ENCODE assay signal across 14 mouse cellular contexts in the genomic region with DNA sequence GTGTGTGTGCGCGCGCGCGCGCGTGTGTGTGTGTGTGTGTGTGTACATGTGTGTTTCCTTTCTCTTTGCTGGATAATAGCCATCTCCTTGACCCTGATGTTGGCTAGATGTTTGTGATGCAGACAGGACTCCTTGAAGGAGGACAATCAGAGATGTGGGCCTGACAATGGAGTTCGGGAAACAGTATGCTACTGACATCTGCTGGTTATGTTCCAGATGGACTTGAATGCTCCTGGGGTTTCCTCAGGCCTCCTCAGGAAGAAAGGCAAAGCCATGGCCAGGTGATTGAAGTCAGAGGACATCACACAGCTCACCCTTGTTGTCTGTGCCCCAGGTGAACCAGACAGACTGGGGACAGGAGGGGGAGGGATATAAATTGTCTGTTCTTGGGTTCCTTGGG.
A peak's percentile ranks its signal among the peaks of the same experiment; 100 is the strongest.
DNase-seq lines count a peak whose midpoint lies in the region; ATAC-seq and TF ChIP-seq lines count a peak whose summit lies in the region.
"Had no signal": no experiment of that assay in that cellular context is flagged by ENCODE, and none has a peak within 500 bp of the region (broad histone marks: within the 10 kb centered on the region; RNA-seq: fewer than 3 reads in every experiment).

No protein-coding gene starts in this region.

- DNase-seq in kidney, postnatal 10 days: no peak
- peak; percentile 41 for DNase-seq in 3T3-L1 (ENCODE audit: low read depth, low spot score)
- DNase-seq in ES-CJ7 (ENCODE audit: low read depth, low spot score): peak; percentile 33
- no peak for DNase-seq in testis, postnatal 14 days (ENCODE audit: low spot score)
- DNase-seq in urinary bladder, adult 18-20 months (ENCODE audit: low spot score in 2 of 2): no peak
- no peak for DNase-seq in cerebellum, postnatal 25 days
- DNase-seq: adrenal gland, postnatal 36 days; heart, adult 18-20 months; kidney, postnatal 4 days; thymus, postnatal 14 days had no signal

- no peaks in the 10 kb centered on the region for H3K36me3 ChIP-seq in kidney, embryonic 16.5 days (ENCODE audit: insufficient read depth, low read length)
- H3K36me3 ChIP-seq: forebrain, embryonic 10.5 days; limb, embryonic 12.5 days had no signal

- TF ChIP-seq CTCF in cortical plate, adult 2 months (IDR thresholded peaks at IDR 0.05; ENCODE audit: extremely low read depth, insufficient read depth, low read length): peak; percentile 29; the same call in 1 of the 2 replicates

- no peak overlapping the region for H3K4me3 ChIP-seq in kidney, embryonic 16.5 days (ENCODE audit: low read length)
- H3K4me3 ChIP-seq in cortical plate, adult 2 months (ENCODE audit: insufficient read depth, low read length): no peak overlapping the region
- H3K4me3 ChIP-seq: forebrain, embryonic 10.5 days; limb, embryonic 12.5 days had no signal

- H3K27me3 ChIP-seq in kidney, embryonic 16.5 days (ENCODE audit: insufficient read depth, low read length): no peaks in the 10 kb centered on the region
- H3K27me3 ChIP-seq: limb, embryonic 12.5 days had no signal

- H3K9me3 ChIP-seq in kidney, embryonic 16.5 days (ENCODE audit: low read length): no peaks in the 10 kb centered on the region
- H3K9me3 ChIP-seq: forebrain, embryonic 10.5 days; limb, embryonic 12.5 days had no signal

- TF ChIP-seq POLR2A in cortical plate, adult 2 months (IDR thresholded peaks at IDR 0.05; ENCODE audit: extremely low read depth, insufficient read depth, low read length): no peak

- H3K9ac ChIP-seq in kidney, embryonic 16.5 days (replicated peaks; ENCODE audit: low read length): no peak overlapping the region
- H3K9ac ChIP-seq: limb, embryonic 12.5 days had no signal

- H3K27ac ChIP-seq in kidney, embryonic 16.5 days (ENCODE audit: low read length): no peak overlapping the region
- no peak overlapping the region for H3K27ac ChIP-seq in cortical plate, adult 2 months (ENCODE audit: insufficient read depth, low read length)
- H3K27ac ChIP-seq: forebrain, embryonic 10.5 days; limb, embryonic 12.5 days had no signal

- 0 out of 2 replicates have a peak, but pooled peaks have one; percentile 31 for ATAC-seq in kidney, embryonic 16.5 days (ENCODE audit: low FRiP score, low TSS enrichment)

- no peaks in the 10 kb centered on the region for H3K4me1 ChIP-seq in kidney, embryonic 16.5 days (ENCODE audit: insufficient read depth, low read length)
- no peaks in the 10 kb centered on the region for H3K4me1 ChIP-seq in cortical plate, adult 2 months (ENCODE audit: control insufficient read depth, insufficient read depth, low read length)
- H3K4me1 ChIP-seq: forebrain, embryonic 10.5 days; limb, embryonic 12.5 days had no signal

- WGBS in kidney, embryonic 16.5 days: 48% methylated on average over 1 of the region's 8 CpGs

- no peak overlapping the region for H3K4me2 ChIP-seq in kidney, embryonic 16.5 days (replicated peaks; ENCODE audit: low read depth, low read length)
- H3K4me2 ChIP-seq: limb, embryonic 12.5 days had no signal

Comparison
In these comparisons a context has a peak if more than half of its experiments do, and no peak if none do; other contexts are left out.
1. DNase-seq: peak in 3T3-L1 (single experiment) and ES-CJ7 (single experiment); none in kidney, postnatal 10 days (single experiment), testis, postnatal 14 days (single experiment), urinary bladder, adult 18-20 months (0 of 2) and cerebellum, postnatal 25 days (0 of 2).